ENCODE assay signal across 15 mouse cellular contexts in the genomic region with DNA sequence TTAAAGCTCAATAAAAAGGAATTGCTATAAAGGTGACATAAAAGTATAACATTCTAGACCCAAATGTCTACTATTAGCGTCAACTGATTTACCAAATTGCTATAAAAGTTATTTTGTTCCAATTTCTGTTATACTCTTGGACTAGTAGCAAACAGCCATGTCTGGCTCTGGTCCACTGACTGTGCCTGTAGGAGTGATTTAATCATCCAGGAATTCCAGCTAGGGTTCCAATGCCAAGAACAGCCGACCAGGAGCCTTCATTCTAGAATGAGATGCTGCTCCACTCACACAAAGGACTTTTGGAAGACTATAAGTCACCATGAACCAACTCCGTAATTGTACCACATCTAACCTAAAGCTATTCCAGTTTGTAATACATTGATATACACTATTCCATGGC.
DNase-seq lines count a peak whose midpoint lies in the region; TF ChIP-seq lines count a peak whose summit lies in the region.
"Had no signal": no experiment of that assay in that cellular context is flagged by ENCODE, and none has a peak within 500 bp of the region (broad histone marks: within the 10 kb centered on the region; RNA-seq: fewer than 3 reads in every experiment).

No protein-coding gene starts in this region.

- DNase-seq in cerebellum, postnatal 10 days = peak; percentile 24 to 31
- DNase-seq in cerebellum, adult 18-20 months = no peak
- DNase-seq in layer of hippocampus, adult 9-10 months (ENCODE audit: low spot score) = peak; percentile 16
- no peak for DNase-seq in layer of hippocampus, postnatal 10 days (ENCODE audit: low spot score in 2 of 2)
- peak; percentile 31 for DNase-seq in brain, adult 2 months (ENCODE audit: low read depth, low spot score)
- peak; percentile 39 for DNase-seq in heart, postnatal 4 days
- no peak for DNase-seq in ovary, adult 18-20 months (ENCODE audit: low spot score)
- no peak for DNase-seq in thymus, adult 2 months
- DNase-seq: adrenal gland, postnatal 10 days; kidney, postnatal 36 days; midbrain, embryonic 14.5 days; right cerebral cortex, postnatal 25 days had no signal

- H3K4me3 ChIP-seq in thymus, adult 2 months (ENCODE audit: control insufficient read depth, insufficient read depth, low read length) = no peak overlapping the region
- H3K4me3 ChIP-seq: heart, adult 2 months had no signal

- H3K36me3 ChIP-seq in thymus, adult 2 months (ENCODE audit: control insufficient read depth, insufficient read depth, low read length) = no peaks in the 10 kb centered on the region

- TF ChIP-seq CTCF in thymus, adult 2 months (IDR thresholded peaks at IDR 0.05; ENCODE audit: borderline replicate concordance, control insufficient read depth, extremely low read depth, insufficient read depth, low read length, poor library complexity) = no peak

- no peak overlapping the region for H3K27ac ChIP-seq in thymus, adult 2 months (ENCODE audit: control insufficient read depth, insufficient read depth, low read length)
- H3K27ac ChIP-seq: heart, adult 2 months; hindbrain, embryonic 14.5 days; macrophage had no signal

- no peaks in the 10 kb centered on the region for H3K4me1 ChIP-seq in thymus, adult 2 months (replicated peaks; ENCODE audit: control insufficient read depth, insufficient read depth, low read length)

- no peak for TF ChIP-seq POLR2A in thymus, adult 2 months (IDR thresholded peaks at IDR 0.05; ENCODE audit: control insufficient read depth, extremely low read depth, insufficient read depth, low read length, poor library complexity)

- WGBS in thymus, adult 2 months = 74% methylated on average over 3 of the region's 3 CpGs

- no peaks in the 10 kb centered on the region for H3K27me3 ChIP-seq in thymus, adult 2 months (ENCODE audit: control insufficient read depth, insufficient read depth, low read length)

Comparison
In these comparisons a context has a peak if more than half of its experiments do, and no peak if none do; other contexts are left out.
1. DNase-seq: peak in cerebellum, postnatal 10 days (2 of 2), layer of hippocampus, adult 9-10 months (single experiment), brain, adult 2 months (single experiment) and heart, postnatal 4 days (single experiment); none in cerebellum, adult 18-20 months (0 of 2), layer of hippocampus, postnatal 10 days (0 of 2), ovary, adult 18-20 months (single experiment) and thymus, adult 2 months (single experiment).